In genomic region chr12:56528034-56528570, GRCm38 (mm10) we compare ENCODE assay signal across 24 mouse cellular contexts. TPM values are rescaled to one million over a fixed set of nuclear protein-coding genes. Genes with fewer than 3 reads are reported as not detected.
DNase-seq lines count a peak whose midpoint lies in the region; ATAC-seq lines count a peak whose summit lies in the region.
"Had no signal": no experiment of that assay in that cellular context is flagged by ENCODE, and none has a peak within 500 bp of the region (broad histone marks: within the 10 kb centered on the region; RNA-seq: fewer than 3 reads in every experiment).

No protein-coding gene starts in this region.

- peaks cover 91% of the 10 kb centered on the region for H3K27me3 ChIP-seq in hindbrain, embryonic 11.5 days (ENCODE audit: control insufficient read depth, insufficient read depth, low read length)
- peaks cover 95% of the 10 kb centered on the region for H3K27me3 ChIP-seq in hindbrain, embryonic 12.5 days
- H3K27me3 ChIP-seq in midbrain, embryonic 11.5 days (ENCODE audit: control insufficient read depth, insufficient read depth, low read length) = peaks cover 93% of the 10 kb centered on the region
- peaks cover 94% of the 10 kb centered on the region for H3K27me3 ChIP-seq in midbrain, embryonic 14.5 days (ENCODE audit: control insufficient read depth, insufficient read depth, low read length)
- H3K27me3 ChIP-seq in forebrain, embryonic 15.5 days = peaks cover 92% of the 10 kb centered on the region
- H3K27me3 ChIP-seq in midbrain, embryonic 16.5 days (ENCODE audit: control insufficient read depth, insufficient read depth, low read depth, low read length) = peaks cover 69% of the 10 kb centered on the region

- H3K4me3 ChIP-seq in hindbrain, embryonic 11.5 days (ENCODE audit: low read depth, low read length) = no peak overlapping the region
- no peak overlapping the region for H3K4me3 ChIP-seq in hindbrain, embryonic 12.5 days
- H3K4me3 ChIP-seq in midbrain, embryonic 11.5 days (ENCODE audit: low read depth, low read length) = peak overlapping the region; percentile 2; the same call in 1 of the 2 replicates
- no peak overlapping the region for H3K4me3 ChIP-seq in midbrain, embryonic 14.5 days (replicated peaks; ENCODE audit: low read depth, low read length)
- peak overlapping the region; percentile 18; the same call in 1 of the 2 replicates for H3K4me3 ChIP-seq in forebrain, embryonic 15.5 days
- H3K4me3 ChIP-seq in midbrain, embryonic 16.5 days (ENCODE audit: low read depth, low read length) = no peak overlapping the region
- H3K4me3 ChIP-seq: embryonic facial prominence, embryonic 12.5 days; erythroblast, embryonic 14.5 days; limb, embryonic 13.5 days; liver, embryonic 13.5 days; neural tube, embryonic 12.5 days had no signal

- ATAC-seq in hindbrain, embryonic 11.5 days (ENCODE audit: low FRiP score) = no peak
- no peak for ATAC-seq in hindbrain, embryonic 12.5 days (ENCODE audit: low FRiP score)
- no peak for ATAC-seq in midbrain, embryonic 11.5 days (ENCODE audit: low FRiP score)
- ATAC-seq in midbrain, embryonic 14.5 days (ENCODE audit: low FRiP score, low TSS enrichment) = no peak
- no peak for ATAC-seq in forebrain, embryonic 15.5 days (replicated peaks)
- ATAC-seq in midbrain, embryonic 16.5 days = no peak
- ATAC-seq: hindbrain, postnatal 0 days; intestine, postnatal 0 days had no signal

- no peaks in the 10 kb centered on the region for H3K4me1 ChIP-seq in hindbrain, embryonic 11.5 days (replicated peaks; ENCODE audit: control insufficient read depth, insufficient read depth, low read length)
- H3K4me1 ChIP-seq in hindbrain, embryonic 12.5 days = peaks cover 3% of the 10 kb centered on the region
- H3K4me1 ChIP-seq in midbrain, embryonic 11.5 days (ENCODE audit: control insufficient read depth, insufficient read depth, low read length) = peaks cover 7% of the 10 kb centered on the region
- H3K4me1 ChIP-seq in midbrain, embryonic 14.5 days (ENCODE audit: control insufficient read depth, insufficient read depth, low read length) = no peaks in the 10 kb centered on the region
- H3K4me1 ChIP-seq in forebrain, embryonic 15.5 days = peaks cover 5% of the 10 kb centered on the region
- H3K4me1 ChIP-seq in midbrain, embryonic 16.5 days (ENCODE audit: control insufficient read depth, insufficient read depth, low read length) = 0 out of 2 replicates have a peak, but pooled peaks cover 2% of the 10 kb centered on the region
- H3K4me1 ChIP-seq: liver, embryonic 13.5 days had no signal

- intact Hi-C loops in left cerebral cortex, postnatal 14 days (cut with DNase I) = loop anchor here (5.0 kb wide), 1 partner anchor 471 kb away; no protein-coding TSS in a partner anchor

- DNase-seq in hindbrain, embryonic 11.5 days (ENCODE audit: low spot score) = peak; percentile 34
- peak; percentile 95 for DNase-seq in midbrain, embryonic 11.5 days (ENCODE audit: low spot score, missing footprints)
- no peak for DNase-seq in midbrain, embryonic 14.5 days
- no peak for DNase-seq in left cerebral cortex, postnatal 14 days (ENCODE audit: low spot score in 2 of 2)
- DNase-seq: cerebellum, adult 8-10 months; gastrocnemius, postnatal 25 days; liver, embryonic 13.5 days; right cerebral cortex, adult 18-20 months; thymus, postnatal 14 days had no signal

- H3K9me3 ChIP-seq in hindbrain, embryonic 11.5 days (ENCODE audit: control insufficient read depth, low read length) = no peaks in the 10 kb centered on the region
- no peaks in the 10 kb centered on the region for H3K9me3 ChIP-seq in hindbrain, embryonic 12.5 days (replicated peaks)
- no peaks in the 10 kb centered on the region for H3K9me3 ChIP-seq in midbrain, embryonic 11.5 days (ENCODE audit: control insufficient read depth, low read length)
- no peaks in the 10 kb centered on the region for H3K9me3 ChIP-seq in midbrain, embryonic 14.5 days (ENCODE audit: control insufficient read depth, low read length)
- H3K9me3 ChIP-seq in forebrain, embryonic 15.5 days = no peaks in the 10 kb centered on the region
- no peaks in the 10 kb centered on the region for H3K9me3 ChIP-seq in midbrain, embryonic 16.5 days (replicated peaks; ENCODE audit: control insufficient read depth, low read length, poor library complexity, severe bottlenecking)
- H3K9me3 ChIP-seq: embryonic facial prominence, embryonic 12.5 days; limb, embryonic 13.5 days; liver, embryonic 13.5 days; neural tube, embryonic 12.5 days had no signal

- no peak overlapping the region for H3K4me2 ChIP-seq in hindbrain, embryonic 11.5 days (replicated peaks; ENCODE audit: low read depth, low read length)
- no peak overlapping the region for H3K4me2 ChIP-seq in hindbrain, embryonic 12.5 days (replicated peaks)
- no peak overlapping the region for H3K4me2 ChIP-seq in midbrain, embryonic 11.5 days
- H3K4me2 ChIP-seq in midbrain, embryonic 14.5 days (ENCODE audit: low read length) = no peak overlapping the region
- H3K4me2 ChIP-seq in forebrain, embryonic 15.5 days (replicated peaks) = no peak overlapping the region
- H3K4me2 ChIP-seq in midbrain, embryonic 16.5 days (ENCODE audit: low read length) = peak overlapping the region; percentile 32; the same call in 1 of the 2 replicates
- H3K4me2 ChIP-seq: embryonic facial prominence, embryonic 12.5 days; heart, embryonic 11.5 days; limb, embryonic 13.5 days; liver, embryonic 13.5 days; neural tube, embryonic 12.5 days had no signal

- H3K9ac ChIP-seq in hindbrain, embryonic 11.5 days (ENCODE audit: low read depth, low read length) = no peak overlapping the region
- no peak overlapping the region for H3K9ac ChIP-seq in hindbrain, embryonic 12.5 days
- no peak overlapping the region for H3K9ac ChIP-seq in midbrain, embryonic 11.5 days (ENCODE audit: low read length)
- H3K9ac ChIP-seq in midbrain, embryonic 14.5 days (replicated peaks; ENCODE audit: low read length) = no peak overlapping the region
- H3K9ac ChIP-seq in forebrain, embryonic 15.5 days (replicated peaks) = no peak overlapping the region
- no peak overlapping the region for H3K9ac ChIP-seq in midbrain, embryonic 16.5 days (ENCODE audit: low read depth, low read length)
- H3K9ac ChIP-seq: embryonic facial prominence, embryonic 12.5 days; limb, embryonic 13.5 days; liver, embryonic 13.5 days; neural tube, embryonic 12.5 days had no signal

- WGBS in hindbrain, embryonic 11.5 days = 3% methylated on average over 8 of the region's 8 CpGs
- 3% methylated on average over 8 of the region's 8 CpGs for WGBS in hindbrain, embryonic 12.5 days
- WGBS in midbrain, embryonic 11.5 days = 4% methylated on average over 8 of the region's 8 CpGs
- 2% methylated on average over 8 of the region's 8 CpGs for WGBS in midbrain, embryonic 14.5 days
- 2% methylated on average over 8 of the region's 8 CpGs for WGBS in forebrain, embryonic 15.5 days
- WGBS in midbrain, embryonic 16.5 days = 2% methylated on average over 8 of the region's 8 CpGs

- no peaks in the 10 kb centered on the region for H3K36me3 ChIP-seq in hindbrain, embryonic 11.5 days (ENCODE audit: control insufficient read depth, insufficient read depth, low read length)
- no peaks in the 10 kb centered on the region for H3K36me3 ChIP-seq in hindbrain, embryonic 12.5 days
- no peaks in the 10 kb centered on the region for H3K36me3 ChIP-seq in midbrain, embryonic 11.5 days (ENCODE audit: control insufficient read depth, insufficient read depth, low read length)
- no peaks in the 10 kb centered on the region for H3K36me3 ChIP-seq in midbrain, embryonic 14.5 days (ENCODE audit: control insufficient read depth, insufficient read depth, low read length)
- no peaks in the 10 kb centered on the region for H3K36me3 ChIP-seq in forebrain, embryonic 15.5 days
- H3K36me3 ChIP-seq in midbrain, embryonic 16.5 days (ENCODE audit: control insufficient read depth, insufficient read depth, low read length) = no peaks in the 10 kb centered on the region
- H3K36me3 ChIP-seq: embryonic facial prominence, embryonic 12.5 days; limb, embryonic 13.5 days; liver, embryonic 13.5 days; neural tube, embryonic 12.5 days had no signal

- no peak overlapping the region for H3K27ac ChIP-seq in hindbrain, embryonic 11.5 days (ENCODE audit: low read depth, low read length)
- H3K27ac ChIP-seq in hindbrain, embryonic 12.5 days = no peak overlapping the region
- H3K27ac ChIP-seq in midbrain, embryonic 11.5 days (ENCODE audit: low read depth, low read length) = no peak overlapping the region
- no peak overlapping the region for H3K27ac ChIP-seq in midbrain, embryonic 14.5 days (replicated peaks; ENCODE audit: low read depth, low read length)
- no peak overlapping the region for H3K27ac ChIP-seq in forebrain, embryonic 15.5 days (replicated peaks)
- H3K27ac ChIP-seq in midbrain, embryonic 16.5 days (ENCODE audit: low read length) = no peak overlapping the region
- H3K27ac ChIP-seq: embryonic facial prominence, embryonic 12.5 days; hindbrain, postnatal 0 days; limb, embryonic 13.5 days; liver, embryonic 13.5 days; neural tube, embryonic 12.5 days had no signal

RNA-seq across cellular contexts. Expression of gene Nkx2-1, which starts 8.6 kb away (rescaled TPM):
- polyA plus RNA-seq in hindbrain, embryonic 11.5 days (2014; fragmentation: Nextera tagmentation; extraction: Ambion mirVana) = 0.11 and 0.29 TPM in 2 replicates
- polyA plus RNA-seq in hindbrain, embryonic 12.5 days (2016; fragmentation: Nextera tagmentation; extraction: Ambion mirVana) = 0.12 and 1.7 TPM in 2 replicates
- polyA plus RNA-seq in midbrain, embryonic 11.5 days (2014; fragmentation: Nextera tagmentation; extraction: Ambion mirVana) = 5.6 and 7.0 TPM in 2 replicates
- 0.24 TPM in 1 of 2 replicates, not detected in the other for polyA plus RNA-seq in midbrain, embryonic 14.5 days (2014; fragmentation: Nextera tagmentation; extraction: Ambion mirVana)
- 8.2 and 11.0 TPM in 2 replicates for polyA plus RNA-seq in forebrain, embryonic 15.5 days (2015; fragmentation: Nextera tagmentation; extraction: Ambion mirVana)
- 3.2 and 5.7 TPM in 2 replicates for polyA plus RNA-seq in midbrain, embryonic 16.5 days (2015; fragmentation: Nextera tagmentation; extraction: Ambion mirVana)
- under 1 TPM; 0.35 to 0.47 TPM for total RNA-seq in left cerebral cortex, postnatal 14 days (2021)
- total RNA-seq: adrenal gland, adult 18-20 months; adrenal gland, postnatal 4 days; gastrocnemius, postnatal 25 days; monocyte, adult 5-6 weeks had no signal
- polyA plus RNA-seq: erythroblast, embryonic 14.5 days; hindbrain, postnatal 0 days; intestine, postnatal 0 days; large intestine, adult 2 months; limb, embryonic 13.5 days; liver, embryonic 13.5 days; neural tube, embryonic 12.5 days; testis, adult 2 months had no signal

Comparison
In these comparisons a context has a peak if more than half of its experiments do, and no peak if none do; other contexts are left out.
1. DNase-seq: peak in hindbrain, embryonic 11.5 days (single experiment) and midbrain, embryonic 11.5 days (single experiment); none in midbrain, embryonic 14.5 days (single experiment) and left cerebral cortex, postnatal 14 days (0 of 2).
2. H3K4me3 ChIP-seq: peak in midbrain, embryonic 11.5 days (single experiment) and forebrain, embryonic 15.5 days (single experiment); none in hindbrain, embryonic 11.5 days (single experiment), hindbrain, embryonic 12.5 days (single experiment), midbrain, embryonic 14.5 days (single experiment) and midbrain, embryonic 16.5 days (single experiment).